8 mouse cellular contexts compared by ENCODE assay signal in the genomic region with DNA sequence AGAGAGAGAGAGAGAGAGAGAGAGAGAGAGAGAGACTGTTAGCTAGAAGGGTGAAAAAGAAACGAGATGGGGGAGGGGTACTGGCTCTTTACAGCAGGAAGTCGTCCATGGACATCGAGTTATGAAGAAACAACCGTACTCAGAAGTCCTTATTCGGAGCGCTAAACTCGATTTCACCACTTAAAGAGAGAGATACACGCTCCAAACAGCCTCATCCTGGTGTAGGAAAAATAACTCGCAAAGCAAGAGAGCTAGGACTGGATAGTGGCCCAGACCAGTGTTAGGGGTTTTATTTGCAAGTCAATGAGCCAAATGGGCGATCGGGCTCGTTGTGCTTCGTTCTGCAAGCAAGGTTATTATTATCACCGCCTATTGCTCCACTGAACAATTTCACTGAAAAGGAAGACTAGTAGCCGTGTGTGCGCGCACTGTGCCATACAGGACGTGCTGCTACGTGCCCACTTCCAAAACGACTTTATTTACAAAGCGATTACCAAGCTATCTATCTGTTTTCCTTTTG. TPM values are rescaled to one million over a fixed set of nuclear protein-coding genes. Genes with fewer than 3 reads are reported as not detected.
DNase-seq lines count a peak whose midpoint lies in the region; ATAC-seq and TF ChIP-seq lines count a peak whose summit lies in the region.

No protein-coding gene starts in this region.

- peak; percentile 13 for DNase-seq in adrenal gland, adult 8-10 months
- no peak for DNase-seq in adrenal gland, adult (ENCODE audit: inconsistent age in 2 of 2, low spot score in 1 of 2)
- DNase-seq in urinary bladder, postnatal 14 days (ENCODE audit: low spot score), result peak; percentile 51
- DNase-seq in urinary bladder, postnatal 10 days (ENCODE audit: low spot score), result no peak
- DNase-seq in gastrocnemius, postnatal 25 days, result peak; percentile 46
- DNase-seq in intestine, embryonic 14.5 days (ENCODE audit: low spot score), result no peak
- no peak for DNase-seq in lung, adult 2 months
- peak; percentile 53 for DNase-seq in skeletal muscle tissue, adult 2 months (ENCODE audit: low read depth, low spot score)

- H3K4me3 ChIP-seq in intestine, embryonic 14.5 days (ENCODE audit: low read depth, low read length), result peak overlapping the region; percentile 92
- peak overlapping the region; percentile 78 for H3K4me3 ChIP-seq in lung, adult 2 months (replicated peaks; ENCODE audit: extremely low read depth, low read depth, low read length)

- peaks cover 16% of the 10 kb centered on the region for H3K4me1 ChIP-seq in intestine, embryonic 14.5 days (replicated peaks; ENCODE audit: control insufficient read depth, insufficient read depth, low read length)
- H3K4me1 ChIP-seq in lung, adult 2 months (ENCODE audit: control insufficient read depth, insufficient read depth, low read length), result peaks cover 3% of the 10 kb centered on the region; the same call in 1 of the 2 replicates

- peaks cover 9% of the 10 kb centered on the region; the same call in 1 of the 2 replicates for H3K36me3 ChIP-seq in intestine, embryonic 14.5 days (ENCODE audit: control insufficient read depth, insufficient read depth, low read length)

- ATAC-seq in intestine, embryonic 14.5 days (replicated peaks; ENCODE audit: low FRiP score, low TSS enrichment, low read depth), result peak; percentile 10; the same call in 1 of the 2 replicates

- no peak for TF ChIP-seq POLR2A in lung, adult 2 months (IDR thresholded peaks at IDR 0.05; ENCODE audit: borderline replicate concordance, extremely low read depth, low read depth, low read length)

- TF ChIP-seq CTCF in lung, adult 2 months (IDR thresholded peaks at IDR 0.05; ENCODE audit: insufficient read depth, low read length), result no peak

- H3K4me2 ChIP-seq in intestine, embryonic 14.5 days (ENCODE audit: low read length), result peak overlapping the region; percentile 95

- no peaks in the 10 kb centered on the region for H3K27me3 ChIP-seq in intestine, embryonic 14.5 days (replicated peaks; ENCODE audit: control insufficient read depth, insufficient read depth, low read length)

- WGBS in intestine, embryonic 14.5 days, result under 1% methylated on average over 21 of the region's 21 CpGs
- WGBS in lung, adult 2 months, result under 1% methylated on average over 21 of the region's 21 CpGs

- H3K9me3 ChIP-seq in intestine, embryonic 14.5 days (ENCODE audit: control insufficient read depth, low read length), result no peaks in the 10 kb centered on the region

- H3K27ac ChIP-seq in intestine, embryonic 14.5 days (ENCODE audit: low read depth), result peak overlapping the region; percentile 98

- peak overlapping the region; percentile 93 for H3K9ac ChIP-seq in intestine, embryonic 14.5 days (ENCODE audit: low read length)

RNA-seq across cellular contexts. Expression of a gene that starts 1.4 kb away (rescaled TPM):
- 10 to 100 TPM; 37.2 to 87.3 (median 63.5) TPM for total RNA-seq in adrenal gland, adult 8-10 months (2022)
- 10 to 100 TPM; 34.4 to 98.8 TPM for total RNA-seq in gastrocnemius, postnatal 25 days (2021)
- polyA plus RNA-seq in intestine, embryonic 14.5 days (2014; fragmentation: Nextera tagmentation; extraction: Ambion mirVana), result 45.2 and 48.7 TPM in 2 replicates
- polyA plus RNA-seq in lung, adult 2 months (2012; rRNA removed), result 55.0 and 78.3 TPM in 2 replicates

Comparison
In these comparisons a context has a peak if more than half of its experiments do, and no peak if none do; other contexts are left out.
1. DNase-seq: peak in adrenal gland, adult 8-10 months (single experiment), urinary bladder, postnatal 14 days (single experiment), gastrocnemius, postnatal 25 days (single experiment) and skeletal muscle tissue, adult 2 months (single experiment); none in adrenal gland, adult (0 of 2), urinary bladder, postnatal 10 days (single experiment), intestine, embryonic 14.5 days (single experiment) and lung, adult 2 months (single experiment).